Mouse (Mus musculus): ENCODE data around the gene Rpl13. TPM values are rescaled to one million over a fixed set of nuclear protein-coding genes. Genes with fewer than 3 reads are reported as not detected.
"Not testable (repeated sequence)": the region's sequence is repeated elsewhere in the genome, so short reads cannot be mapped to it uniquely, and the experiment has no call there.

Gene Rpl13
- polyA plus RNA-seq (2012; rRNA removed): 1,855 and 2,227 TPM in 2 replicates

DNA sequence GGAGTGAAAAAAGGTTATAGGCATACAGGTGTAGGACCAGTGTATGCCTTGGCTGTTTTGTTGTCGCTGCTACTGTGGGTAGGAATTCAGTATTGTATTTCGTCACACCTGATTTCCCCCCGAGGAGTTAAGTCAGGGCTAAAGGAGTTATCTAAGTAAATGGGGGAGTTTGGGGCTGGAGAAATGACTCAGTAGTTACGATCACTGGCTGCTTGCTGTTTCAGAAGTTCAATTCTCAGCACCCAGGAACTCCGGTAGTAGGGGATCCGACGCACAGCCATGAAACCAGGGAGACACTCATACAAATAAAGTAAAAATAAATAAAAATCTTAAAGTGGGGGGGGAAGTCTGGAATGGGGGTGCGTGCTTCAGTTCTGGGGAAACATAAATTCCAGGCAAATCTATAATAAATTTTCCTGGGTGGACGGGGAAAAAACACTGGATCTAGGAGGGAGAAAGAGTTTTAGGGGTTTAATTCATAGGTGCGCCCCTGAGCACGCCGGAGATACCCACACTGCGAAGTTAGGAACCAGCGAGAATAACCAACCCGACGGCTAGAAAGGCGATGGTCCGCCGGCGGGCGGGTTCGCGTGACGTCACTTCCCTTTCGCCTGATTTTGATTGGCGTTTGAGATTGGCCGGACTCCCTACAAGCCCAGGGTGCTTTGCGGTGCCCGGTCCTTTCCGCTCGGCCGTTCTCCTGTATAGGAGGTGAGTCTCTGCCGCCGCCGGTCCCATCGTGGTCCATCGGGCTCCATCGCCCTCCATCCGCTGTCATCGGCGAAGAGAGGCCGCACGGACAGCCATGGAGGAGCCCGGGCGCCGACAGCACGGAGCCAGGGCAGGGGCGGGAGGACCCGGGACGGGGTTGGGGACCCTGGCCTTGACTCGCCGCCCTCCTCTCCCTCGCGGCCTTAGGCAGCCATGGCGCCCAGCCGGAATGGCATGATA, at the start of gene Rpl13:
Gene Rpl13 (plus strand): TSS at position 616 of the 951 bp plus-strand sequence.
- DNase-seq (ENCODE audit: low read depth): no peak

DNA sequence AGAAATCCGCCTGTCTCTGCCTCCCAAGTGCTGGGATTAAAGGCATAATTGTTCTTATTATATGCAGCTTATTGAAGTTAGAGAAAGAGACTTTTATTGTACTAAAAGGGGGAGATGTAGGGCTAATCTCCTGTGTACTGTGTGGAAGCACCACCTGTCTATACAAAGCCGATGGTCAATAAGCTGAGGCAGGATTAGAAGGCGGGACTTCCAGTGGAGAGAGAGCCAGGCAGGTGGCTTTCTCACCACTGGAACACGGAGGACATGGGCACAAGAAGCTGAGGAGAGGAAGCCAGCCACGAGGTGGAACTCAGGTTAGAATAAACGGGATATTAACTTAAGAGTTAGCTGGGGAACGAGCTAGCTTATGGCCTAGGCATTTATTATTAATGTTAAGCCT, 39.4 kb upstream of the Rpl13 start, which contains the start of gene Spg7:
Gene Spg7 (plus strand): TSS at position 222 of the 400 bp plus-strand sequence.
- no peak for DNase-seq (ENCODE audit: low read depth)

DNA sequence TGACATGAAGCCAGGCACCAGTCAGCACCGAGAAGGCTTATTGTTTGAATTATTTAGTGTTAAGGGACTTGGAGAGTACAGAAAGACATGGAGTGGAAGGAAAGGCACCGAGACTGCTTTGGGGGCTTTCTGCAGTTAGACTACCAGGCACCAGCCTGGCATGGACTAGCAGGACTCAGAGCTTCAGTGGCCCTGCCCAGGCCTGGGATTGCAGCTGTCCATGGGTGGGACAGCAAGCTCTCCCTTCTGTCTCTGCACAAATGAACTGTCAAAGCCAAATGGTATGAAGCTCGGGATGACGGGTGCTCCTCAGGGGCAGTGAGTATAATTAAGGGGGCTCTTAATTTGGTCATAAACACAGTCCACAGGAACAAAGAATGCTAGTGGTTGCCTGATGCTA, 38.1 kb upstream of the Rpl13 start:
- DNase-seq (ENCODE audit: low read depth): no peak

GRCm38 (mm10) chr8:123064809-123065213, 37.3 kb upstream of the Rpl13 start:
- DNase-seq (ENCODE audit: low read depth): no peak

DNA sequence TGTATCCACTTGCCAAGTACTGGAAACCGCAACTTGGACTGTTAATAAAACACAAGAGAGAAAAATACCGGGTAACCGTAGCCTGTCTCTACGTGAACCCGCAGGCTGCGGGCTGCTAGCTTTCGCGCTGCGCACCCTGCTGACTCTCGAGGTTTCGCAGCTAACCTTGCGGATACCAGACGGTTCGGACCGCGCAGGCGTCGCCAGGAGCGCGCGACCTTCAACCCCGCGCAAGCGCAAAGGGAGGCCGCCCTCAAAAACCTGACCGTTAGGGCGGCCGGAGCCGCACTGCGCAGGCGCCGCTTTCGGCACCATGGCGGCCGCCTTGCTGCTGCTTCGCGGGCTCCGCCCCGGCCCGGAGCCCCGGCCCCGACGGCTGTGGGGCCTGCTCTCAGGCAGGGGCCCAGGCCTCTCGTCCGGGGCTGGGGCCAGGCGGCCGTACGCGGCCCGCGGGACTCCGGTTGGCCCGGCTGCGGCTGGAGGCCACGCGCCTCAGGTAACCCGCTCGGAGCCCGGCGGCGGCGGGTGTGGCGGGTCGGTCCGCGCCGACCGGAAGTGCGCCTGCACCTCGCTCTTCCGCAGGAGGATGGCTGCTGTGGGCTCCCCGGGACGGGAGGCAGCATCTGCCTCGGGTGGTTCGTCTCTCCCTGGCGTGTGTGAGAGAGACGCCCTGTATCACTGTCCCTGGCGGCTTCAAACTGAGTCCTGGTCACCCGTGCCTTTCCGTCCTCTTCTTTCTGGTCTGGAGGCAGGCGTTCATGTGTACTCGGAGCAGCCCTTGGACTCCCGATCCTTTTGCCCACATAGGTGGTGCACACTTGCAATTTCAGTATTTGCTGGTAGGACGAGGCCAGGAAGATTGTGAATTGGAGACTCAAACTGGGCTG, 36.7 kb upstream of the Rpl13 start:
- no peak for DNase-seq (ENCODE audit: low read depth)

GRCm38 (mm10) chr8:123066101-123066683, 36.0 kb upstream of the Rpl13 start:
- DNase-seq (ENCODE audit: low read depth): no peak

DNA sequence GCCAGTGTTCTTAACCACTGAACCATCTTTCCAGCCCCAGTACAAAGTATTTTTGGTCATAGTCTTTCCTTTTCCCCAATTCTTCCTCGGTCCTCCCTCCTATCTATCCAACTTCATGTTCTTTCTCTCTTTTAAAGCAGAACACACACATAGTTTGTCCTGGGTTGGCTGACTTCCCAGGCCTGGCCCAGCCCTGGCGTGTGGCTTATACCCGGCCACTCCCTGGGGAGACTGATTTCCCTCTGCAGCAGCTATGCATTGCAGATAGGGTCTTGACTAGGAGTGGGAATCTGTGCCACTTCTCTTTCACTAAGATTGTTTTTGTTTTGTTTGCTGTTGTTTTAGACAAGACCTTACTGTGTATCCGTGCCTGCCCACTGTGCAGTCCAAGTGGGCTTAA, 31.0 kb upstream of the Rpl13 start:
- no peak for DNase-seq (ENCODE audit: low read depth)

- DNase-seq (ENCODE audit: low read depth): no peak
These were observed 24.9 kb upstream of the Rpl13 start for GRCm38 (mm10) chr8:123077213-123077612.

DNA sequence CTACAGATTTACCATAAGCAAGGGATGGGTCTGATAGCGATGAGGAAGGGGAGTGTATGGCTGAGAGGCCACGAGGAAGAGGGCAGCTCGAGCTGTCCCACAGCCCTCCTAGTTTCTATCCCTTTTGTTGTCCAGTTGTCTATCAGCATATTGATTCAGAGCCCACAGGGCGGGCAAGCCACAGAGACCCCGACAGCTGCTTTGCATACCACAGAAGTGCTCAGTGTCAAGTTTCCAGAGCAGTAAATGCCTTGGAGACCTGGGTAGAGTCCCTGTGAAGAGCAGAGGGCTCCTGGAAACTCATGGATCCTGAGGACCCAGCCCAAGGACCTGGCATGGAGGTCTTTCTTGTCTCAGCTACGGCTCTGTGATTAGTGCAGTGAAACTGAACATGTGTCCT, 19.2 kb upstream of the Rpl13 start:
- DNase-seq (ENCODE audit: low read depth): no peak

- no peak for DNase-seq (ENCODE audit: low read depth)
These were observed 18.5 kb upstream of the Rpl13 start for GRCm38 (mm10) chr8:123083610-123084009.

DNA sequence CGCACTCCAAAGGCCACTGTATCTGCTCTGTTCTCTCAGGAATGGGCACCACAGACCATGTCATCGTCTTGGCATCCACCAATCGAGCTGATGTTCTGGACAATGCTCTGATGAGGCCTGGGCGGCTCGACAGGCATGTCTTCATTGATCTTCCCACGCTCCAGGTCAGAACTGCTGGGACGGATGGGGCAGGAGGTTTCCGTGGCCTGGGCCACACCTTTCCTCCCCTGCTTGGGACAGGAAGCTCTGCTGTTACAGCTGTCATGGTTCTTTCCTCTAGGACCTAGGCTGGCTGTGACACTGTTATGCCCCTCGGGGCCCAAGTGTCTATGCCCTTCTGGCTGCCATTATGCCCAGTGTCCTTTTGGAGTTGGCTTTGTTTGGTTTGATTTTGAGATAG, 14.9 kb upstream of the Rpl13 start:
- no peak for DNase-seq (ENCODE audit: low read depth)

DNA sequence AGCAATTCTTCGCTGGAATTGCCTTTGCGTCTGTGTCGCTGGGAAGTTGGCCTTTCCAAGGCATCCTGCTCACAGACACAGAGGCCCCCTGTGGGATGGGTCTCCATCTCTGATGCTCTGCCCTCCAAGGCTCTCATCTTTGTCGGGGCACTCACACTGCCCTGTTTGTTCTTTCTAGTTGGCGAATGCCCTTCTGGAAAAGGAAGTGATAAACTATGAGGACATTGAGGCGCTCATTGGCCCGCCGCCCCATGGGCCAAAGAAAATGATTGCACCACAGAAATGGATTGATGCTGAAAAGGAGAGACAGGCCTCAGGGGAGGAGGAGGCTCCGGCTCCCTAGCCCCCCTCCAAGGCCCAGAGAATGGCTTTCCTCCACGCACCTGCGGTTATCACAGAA, 4.9 kb upstream of the Rpl13 start:
- DNase-seq (ENCODE audit: low read depth): no peak

DNA sequence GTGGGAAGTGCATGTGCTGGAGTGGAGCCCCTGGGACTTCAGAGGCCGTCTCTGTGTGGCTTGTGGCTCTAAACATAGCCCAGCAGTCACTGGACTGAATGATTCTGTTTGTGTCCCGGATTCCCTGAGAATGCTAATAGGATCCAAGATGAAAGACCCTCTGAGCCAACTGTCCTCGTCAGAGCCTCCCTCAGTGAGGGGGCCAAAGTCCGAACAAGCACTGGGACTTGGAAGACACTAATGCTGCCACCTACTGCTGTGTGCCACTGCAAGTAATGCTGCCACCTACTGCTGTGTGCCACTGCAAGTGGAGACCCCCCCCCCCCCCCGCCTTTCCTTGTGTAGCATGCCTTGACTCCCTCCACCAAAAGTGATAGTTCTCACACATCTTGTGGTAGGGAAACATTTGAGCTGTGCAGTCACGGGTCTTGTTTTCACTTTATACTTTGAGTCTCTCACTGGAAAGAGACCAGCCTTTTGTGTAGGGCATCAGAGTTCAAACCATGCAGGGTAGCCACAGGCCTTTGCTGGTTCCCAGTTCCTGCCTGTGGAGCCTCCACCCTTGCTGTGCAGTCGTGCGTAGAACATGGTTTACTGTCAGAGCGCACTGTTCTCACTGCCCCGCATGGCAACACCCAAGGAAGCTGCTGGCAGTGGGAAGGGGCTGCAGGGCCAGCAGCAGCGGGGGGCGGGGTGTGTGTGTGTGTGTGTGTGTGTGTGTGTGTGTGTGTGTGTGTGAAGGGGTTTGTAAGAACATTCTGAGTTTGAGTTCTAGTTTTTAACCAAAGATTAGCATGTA, 4.2 kb upstream of the Rpl13 start:
- DNase-seq (ENCODE audit: low read depth): no peak

DNA sequence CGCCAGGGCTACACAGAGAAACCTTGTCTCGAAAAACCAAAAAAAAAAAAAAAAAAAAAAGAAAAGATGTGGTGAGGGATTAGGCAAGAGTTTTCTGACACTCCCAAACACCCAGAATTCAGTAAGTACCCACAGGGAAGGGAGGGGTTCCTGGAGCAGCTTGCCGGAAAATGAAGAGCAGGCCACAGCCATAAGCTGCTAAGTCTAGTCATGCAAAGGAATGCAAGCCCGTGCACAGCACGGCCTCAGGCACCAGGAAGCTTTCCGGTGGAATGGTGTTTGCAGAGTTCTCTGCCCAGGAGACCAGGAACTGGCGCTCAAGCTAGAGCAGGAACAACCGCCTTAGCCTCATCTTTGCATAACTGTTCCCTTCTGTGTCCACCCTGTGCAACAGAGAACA, 1.9 kb upstream of the Rpl13 start:
- peak; percentile 74 for DNase-seq (ENCODE audit: low read depth)

DNA sequence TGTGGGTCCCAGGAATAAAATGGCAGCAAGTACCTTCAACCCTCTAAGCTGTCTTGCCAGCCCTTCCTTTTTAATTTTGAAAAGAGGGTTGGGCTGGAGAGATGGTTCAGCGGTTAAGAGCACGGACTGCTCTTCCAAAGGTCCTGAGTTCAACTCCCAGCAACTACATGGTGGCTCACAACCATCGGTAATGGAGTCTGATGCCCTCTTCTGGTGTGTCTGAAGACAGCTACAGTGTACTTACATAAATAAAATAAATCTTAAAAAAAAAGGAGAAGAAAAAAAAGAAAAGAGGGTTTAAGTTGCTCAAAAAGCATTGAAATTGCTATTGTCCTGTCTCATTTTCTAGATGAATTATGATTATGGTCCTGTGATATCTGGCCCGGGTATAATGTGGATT, 906 bp upstream of the Rpl13 start:
- no peak for DNase-seq (ENCODE audit: low read depth)

- not testable (repeated sequence) for DNase-seq (ENCODE audit: low read depth)
These were observed 705 bp downstream of the Rpl13 start for GRCm38 (mm10) chr8:123102855-123103254.

- no peak for DNase-seq (ENCODE audit: low read depth)
These were observed 1.1 kb downstream of the Rpl13 start for GRCm38 (mm10) chr8:123103285-123103684.

DNA sequence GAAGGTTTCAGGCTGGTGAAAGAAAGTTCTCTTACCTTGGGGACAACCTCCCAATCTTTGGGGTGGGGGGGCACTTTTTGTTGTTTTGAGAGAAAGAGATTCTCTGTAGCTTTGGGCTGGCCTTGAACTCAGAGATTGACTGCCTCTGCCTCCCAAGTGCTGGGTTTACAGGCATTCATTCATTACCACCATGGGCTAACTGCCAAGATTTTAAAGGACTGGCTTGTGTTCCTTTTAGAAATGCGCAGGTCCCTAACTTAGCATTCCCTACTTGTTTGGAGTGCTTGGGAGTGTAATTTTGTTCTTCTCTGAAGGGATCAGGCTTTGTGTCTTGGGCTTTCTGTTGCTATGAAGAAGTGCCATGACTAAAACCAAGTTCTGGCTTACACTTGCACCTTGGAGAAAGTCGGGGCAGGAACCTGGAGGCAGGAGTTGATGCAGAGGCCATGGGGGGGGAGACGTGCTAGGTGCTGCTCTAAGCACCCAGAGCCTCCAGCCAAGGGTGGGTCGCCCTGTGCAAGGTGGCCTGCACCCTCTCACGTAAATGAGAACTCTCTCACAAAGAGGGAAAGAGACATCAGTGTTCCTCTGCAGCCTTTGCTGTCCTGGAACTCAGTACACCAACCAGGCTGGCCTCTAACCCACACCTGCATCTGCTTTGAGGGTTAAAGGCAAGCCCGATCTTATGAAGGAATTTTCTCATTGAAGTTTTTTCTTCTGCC, 2.1 kb downstream of the Rpl13 start:
- no peak for DNase-seq (ENCODE audit: low read depth)

- no peak for DNase-seq (ENCODE audit: low read depth)
These were observed 3.6 kb downstream of the Rpl13 start for GRCm38 (mm10) chr8:123105553-123106326.

DNA sequence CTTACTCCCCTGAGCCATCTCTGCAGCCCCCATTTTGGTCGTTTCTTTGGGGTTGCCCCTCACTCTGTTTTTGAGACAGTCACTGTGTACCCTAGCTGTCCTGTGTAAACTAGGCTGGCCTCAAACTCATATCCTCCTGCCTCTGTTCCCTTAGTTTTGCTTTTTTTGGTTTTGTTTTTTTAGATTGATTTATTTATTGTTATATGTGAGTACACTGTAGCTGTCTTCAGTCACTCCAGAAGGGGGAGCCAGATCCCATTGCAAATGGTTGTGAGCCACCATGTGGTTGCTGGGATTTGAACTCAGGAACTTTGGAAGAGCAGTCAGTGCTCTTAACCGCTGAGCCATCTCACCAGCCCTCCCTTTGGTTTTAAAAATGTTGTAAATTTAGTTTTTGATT, 4.4 kb downstream of the Rpl13 start:
- no peak for DNase-seq (ENCODE audit: low read depth)

Data from gonadal fat pad, adult 2 months (tissue).